Mouse (Mus musculus): ENCODE measurements around the gene Mrpl2.

Mrpl2 gene

DNA sequence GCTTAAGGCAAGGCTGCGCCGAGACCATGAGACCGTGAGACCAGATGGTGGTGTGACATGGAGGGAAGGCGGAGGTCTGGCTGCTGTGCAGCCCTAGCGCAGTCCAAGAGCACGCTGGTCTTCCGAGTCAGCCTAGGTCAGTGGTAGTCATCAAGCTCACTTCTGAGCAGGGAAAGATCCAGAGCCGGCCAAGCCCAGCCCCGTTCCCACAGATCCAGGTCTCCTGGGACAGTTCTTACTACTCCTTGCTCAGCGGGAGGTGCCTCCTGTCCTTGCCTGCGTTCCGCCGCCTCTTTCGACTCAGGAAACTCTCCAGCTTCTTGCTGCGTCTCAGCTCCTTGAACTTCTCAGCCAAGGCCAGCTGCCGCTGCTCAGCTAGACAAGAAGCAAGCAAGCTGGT, 21.7 kb downstream of the Mrpl2 start:
- no peak for DNase-seq (ENCODE audit: low spot score in 2 of 2)

DNA sequence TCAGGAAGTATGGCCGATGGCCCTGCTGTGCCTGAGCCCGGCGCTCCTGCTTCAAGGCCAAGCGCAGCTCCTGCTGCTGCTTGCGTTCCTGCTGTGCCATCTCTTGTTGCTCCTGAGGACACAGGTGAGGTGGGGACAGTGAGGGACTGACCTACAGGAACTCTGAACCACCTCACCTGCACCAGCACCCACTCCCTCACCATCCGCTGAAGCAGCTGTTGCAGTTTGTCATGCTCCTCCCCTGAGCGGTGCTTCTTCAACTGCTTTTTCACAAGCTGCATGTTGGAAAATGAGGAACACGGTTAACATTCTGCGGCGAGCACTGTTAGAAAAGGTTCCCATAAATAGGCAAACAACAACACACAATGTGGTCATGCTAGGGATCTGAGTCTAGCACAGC, 23.9 kb downstream of the Mrpl2 start:
- no peak for DNase-seq (ENCODE audit: low spot score in 2 of 2)

DNA sequence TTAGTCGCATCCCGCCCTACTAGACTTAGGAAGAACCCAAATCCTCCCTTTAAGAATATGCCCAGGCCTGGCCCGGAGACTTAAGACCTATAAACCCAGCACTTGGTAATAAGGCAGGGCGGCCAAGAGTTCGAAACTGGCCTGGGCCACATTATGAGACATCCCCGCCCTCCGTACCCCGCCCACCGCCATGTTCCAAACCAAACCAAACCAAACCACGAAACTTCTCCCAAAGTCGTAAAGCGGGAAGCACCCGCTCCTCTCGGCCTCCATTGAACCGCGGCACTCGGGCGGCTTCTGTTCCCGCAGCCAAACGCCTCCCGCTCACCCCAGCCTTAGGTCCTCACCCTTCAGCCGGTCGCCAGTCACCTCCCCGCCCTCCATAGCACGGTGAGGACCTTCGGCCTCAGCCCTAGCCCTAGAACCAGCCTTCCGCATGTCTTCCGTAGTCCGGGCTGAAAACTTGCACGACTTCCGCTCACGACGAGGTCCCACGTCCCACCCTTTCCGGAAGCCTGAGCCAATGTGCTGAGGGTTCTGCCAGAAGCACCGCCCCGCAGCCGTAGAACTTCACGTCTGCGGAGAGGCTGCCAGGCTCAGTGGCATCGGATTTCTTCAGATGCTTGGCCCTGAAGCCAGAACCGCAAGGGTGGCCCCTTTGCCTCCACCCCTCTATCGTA, 28.0 kb downstream of the Mrpl2 start, which contains the start of gene Rrp36:
Rrp36 (minus strand) TSS at position 503 of the 680 bp plus-strand sequence.
- peak; percentile 69 to 89 for DNase-seq (ENCODE audit: low spot score in 2 of 2)

DNA sequence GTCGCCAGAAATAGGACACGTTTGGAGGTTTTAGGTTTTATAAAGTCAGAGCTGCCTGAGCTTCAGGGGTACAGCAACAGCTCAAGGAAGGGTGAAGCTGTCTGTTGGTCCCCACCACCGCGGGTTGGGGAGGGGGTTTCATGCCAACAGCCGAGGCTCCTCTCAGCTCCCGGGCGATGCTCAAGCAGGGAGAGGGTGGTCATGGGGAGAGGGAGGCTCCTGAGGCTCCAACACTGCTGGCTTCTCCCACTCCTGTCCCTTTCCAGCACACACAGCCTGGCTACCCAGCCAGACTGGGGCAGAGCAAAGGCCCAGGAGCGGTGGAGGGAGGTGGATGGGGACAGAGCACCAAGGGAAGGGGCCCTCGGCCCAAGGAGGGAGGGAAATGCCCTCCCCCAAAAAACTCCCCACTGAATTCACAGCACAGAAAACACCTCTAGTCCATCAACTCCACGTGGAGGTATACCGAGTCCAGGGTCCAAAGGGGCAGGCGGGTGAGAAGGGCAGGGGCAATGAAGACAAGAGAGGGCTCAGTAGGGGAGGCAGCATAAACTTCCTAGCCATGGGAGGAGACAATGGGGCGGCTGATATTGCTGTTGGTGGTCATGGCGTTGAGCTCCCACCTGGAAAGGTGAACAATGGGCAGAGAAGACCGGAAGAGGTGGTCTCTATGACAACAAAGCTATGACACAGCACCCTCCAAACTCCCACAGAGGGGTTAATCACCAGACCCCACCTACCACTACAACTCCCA, 28.7 kb downstream of the Mrpl2 start:
- no peak for DNase-seq (ENCODE audit: low spot score in 2 of 2)

DNA sequence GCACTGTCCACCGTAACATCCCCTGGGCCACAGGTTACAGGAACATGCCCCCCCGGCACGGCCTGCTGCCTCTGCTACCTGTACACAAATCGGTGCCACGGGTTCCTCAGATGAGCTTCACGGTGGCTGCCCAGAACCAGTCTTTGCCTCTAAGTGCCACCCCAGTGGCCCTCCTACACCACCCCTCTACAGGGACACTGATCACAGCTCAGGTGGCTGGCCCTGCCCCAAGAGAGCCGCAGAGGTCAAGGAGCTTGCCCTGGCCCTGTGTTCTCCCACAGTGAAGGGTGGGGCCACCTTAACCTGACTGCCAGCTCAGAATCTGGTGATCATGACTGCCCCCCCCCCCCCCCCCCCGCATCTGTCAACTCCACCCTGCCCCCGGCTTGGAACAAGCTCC, 32.4 kb downstream of the Mrpl2 start, which contains the start of gene Mea1:
Mea1 (plus strand) TSS at position 378 of the 400 bp plus-strand sequence.
- DNase-seq (ENCODE audit: low spot score in 2 of 2), result no peak

DNA sequence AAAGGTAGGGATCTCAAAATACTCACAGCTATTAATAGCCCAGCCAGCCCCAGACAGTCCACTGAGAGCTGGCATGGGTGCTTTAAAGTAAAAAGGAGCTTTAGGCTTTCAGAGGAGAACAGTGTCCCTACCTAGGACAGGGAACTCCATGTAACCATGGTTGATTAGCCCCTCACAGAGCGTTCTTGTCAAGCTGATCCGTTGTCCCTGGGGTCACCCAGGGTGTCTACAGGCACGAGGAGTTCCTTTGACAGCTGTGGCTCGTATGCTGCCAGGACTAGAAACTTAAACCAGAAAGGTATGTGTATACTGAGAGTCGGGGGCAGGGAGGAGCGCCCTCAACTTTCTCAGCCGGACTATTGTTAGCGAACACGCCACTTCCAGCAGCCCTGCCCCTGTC, 32.9 kb downstream of the Mrpl2 start:
- DNase-seq (ENCODE audit: low spot score in 2 of 2), result no peak

DNA sequence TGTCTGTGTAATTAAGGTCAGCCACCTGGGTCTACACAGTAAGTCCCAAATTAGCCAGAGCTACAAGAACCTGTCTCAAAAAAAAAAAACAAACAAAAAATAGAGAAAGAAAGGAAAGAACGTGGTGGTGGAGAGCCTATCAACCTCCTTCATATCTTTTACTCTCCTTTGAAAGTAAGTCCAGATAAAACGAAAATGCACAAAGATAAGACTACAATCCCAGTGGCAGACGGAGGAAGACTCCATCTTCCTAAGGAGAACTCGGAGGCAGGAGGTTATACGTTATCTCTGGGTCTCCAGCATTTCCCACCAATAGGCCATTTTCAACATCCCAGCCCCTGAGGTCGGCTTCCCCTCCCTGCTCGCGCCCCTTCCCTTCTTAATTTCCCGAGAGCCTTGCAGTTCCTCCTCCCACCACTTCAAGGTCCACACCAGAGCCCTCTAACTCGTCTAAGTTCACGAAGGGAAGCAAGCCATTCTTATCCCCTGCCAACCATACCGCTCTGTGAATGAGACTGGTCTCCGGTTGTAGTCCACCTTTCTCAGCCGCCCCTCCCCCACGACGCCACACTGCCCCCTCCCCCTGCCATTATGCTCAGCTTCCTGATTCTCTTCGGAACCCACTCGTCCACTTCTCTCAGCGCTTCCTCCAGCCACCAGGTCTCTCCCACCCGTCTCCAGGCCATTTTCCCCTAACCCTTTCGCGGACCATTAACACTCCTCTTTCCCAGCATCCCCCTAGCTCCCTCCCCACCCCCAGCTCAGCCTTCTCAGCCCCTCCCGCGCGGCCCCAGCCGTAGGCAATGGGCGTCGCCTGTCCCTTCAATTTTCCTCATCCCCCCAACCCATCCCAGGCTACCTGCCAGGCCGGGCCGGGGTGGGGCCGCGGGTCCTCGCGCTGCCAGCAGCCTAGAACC, 34.1 kb downstream of the Mrpl2 start:
- no peak for DNase-seq (ENCODE audit: low spot score in 2 of 2)

DNA sequence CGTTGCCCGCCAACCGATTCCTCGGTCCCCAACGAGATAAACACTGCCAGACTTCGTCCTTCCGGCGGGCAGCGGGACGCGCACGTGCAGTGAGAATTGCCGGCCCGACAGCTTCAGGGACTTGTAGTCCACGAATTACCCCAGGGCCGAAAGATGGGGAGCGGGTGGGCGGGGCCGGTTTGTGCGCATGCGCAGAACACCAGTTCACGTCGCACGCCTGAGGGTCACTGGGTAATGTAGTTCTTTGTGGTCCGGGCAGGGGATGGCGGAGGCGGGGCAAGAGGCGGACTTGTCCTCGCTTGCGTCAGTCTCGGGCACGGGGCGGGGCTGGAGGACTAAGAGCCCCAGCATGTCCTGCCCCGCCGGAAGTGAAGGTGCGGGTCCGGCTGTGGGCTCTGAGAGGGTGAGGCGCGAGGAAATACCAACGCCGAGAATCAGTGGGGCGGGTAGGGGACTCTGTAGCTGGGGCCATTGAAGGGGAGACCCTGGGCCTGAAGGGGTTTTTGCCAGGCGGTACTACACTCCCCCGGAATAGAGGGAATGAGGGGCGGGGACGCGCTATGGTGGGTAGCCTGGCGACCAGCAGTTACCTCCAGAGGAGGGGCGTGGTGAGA, 34.8 kb downstream of the Mrpl2 start, which contains the start of gene Klhdc3:
Klhdc3 (minus strand) TSS at position 155 of the 614 bp plus-strand sequence.
- peak; percentile 95 to 96 for DNase-seq (ENCODE audit: low spot score in 2 of 2)

DNA sequence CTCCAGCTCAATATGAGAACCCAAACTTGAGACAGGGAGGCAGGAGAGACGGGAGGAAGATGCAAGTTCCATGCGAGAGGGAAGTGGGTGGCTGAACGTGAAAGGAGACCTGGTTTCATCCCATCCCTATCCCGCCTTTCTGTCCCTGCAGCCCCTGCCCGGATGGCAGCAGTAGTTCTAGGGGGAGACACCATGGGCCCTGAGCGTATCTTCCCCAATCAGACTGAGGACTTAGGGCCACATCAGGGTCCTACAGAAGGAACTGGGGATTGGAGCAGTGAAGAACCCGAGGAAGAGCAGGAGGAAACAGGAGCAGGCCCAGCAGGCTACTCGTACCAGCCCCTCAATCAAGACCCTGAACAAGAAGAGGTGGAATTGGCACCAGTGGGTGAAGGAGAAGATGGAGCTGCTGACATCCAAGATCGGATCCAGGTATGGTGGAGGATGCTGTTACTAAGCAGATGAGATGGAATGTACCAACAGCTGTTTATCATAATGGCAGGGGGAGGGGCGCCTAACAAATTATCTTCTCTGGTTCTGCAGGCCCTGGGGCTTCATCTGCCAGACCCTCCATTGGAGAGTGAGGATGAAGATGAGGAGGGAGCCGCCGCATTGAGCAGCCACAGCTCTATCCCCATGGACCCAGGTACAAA, 35.6 kb downstream of the Mrpl2 start:
- DNase-seq (ENCODE audit: low spot score in 2 of 2), result no peak

DNA sequence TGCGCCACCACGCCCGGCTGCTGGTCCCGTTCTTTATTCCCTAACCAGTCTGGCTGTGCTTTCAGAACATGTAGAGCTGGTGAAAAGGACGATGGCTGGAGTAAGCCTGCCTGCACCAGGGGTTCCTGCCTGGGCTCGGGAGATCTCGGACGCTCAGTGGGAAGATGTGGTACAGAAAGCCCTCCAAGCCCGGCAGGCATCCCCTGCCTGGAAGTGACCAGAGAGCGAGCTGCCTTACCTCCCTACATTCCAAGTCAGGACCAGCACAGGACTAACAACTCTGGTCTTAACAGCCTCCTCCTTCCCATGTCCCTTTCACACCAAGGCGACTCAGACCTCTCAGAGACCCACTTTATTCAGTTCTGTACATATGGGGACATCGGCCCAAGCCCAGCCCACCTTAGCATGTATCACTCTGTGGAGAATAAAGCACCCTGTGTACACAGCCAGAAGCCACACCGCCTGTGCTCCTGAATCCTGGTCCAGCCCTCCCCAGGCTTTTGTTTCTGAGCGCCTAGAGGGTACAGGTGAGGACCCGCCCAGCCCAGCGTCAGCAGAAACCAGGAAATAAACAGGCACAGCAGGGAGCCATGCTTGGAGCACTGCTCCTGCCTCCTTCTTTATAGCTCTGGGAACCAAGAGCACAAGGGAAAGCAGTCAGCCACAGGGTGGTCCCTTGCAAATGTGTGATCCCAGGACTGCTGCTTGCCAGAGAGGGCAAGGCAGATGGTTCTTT, 36.8 kb downstream of the Mrpl2 start:
- no peak for DNase-seq (ENCODE audit: low spot score in 2 of 2)

DNA sequence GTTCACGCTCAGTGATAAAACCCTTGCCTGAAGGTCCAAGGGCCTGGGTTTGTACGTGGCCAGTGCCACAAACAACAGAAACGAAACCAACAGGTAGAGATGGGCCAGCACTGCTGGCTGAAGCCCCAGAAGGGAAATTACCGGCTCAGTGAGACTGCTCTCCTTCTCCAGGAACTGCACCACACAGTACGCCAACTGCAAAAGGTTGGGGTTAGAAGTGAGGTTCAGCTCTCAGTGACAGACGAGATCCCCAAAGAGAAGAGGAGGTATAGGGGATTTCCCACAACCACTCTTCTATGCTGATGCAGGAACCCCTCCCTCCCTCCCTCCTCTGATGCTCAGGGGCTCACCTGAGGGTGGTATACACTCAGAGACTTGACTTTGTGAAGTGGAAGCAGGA, 39.9 kb downstream of the Mrpl2 start:
- DNase-seq (ENCODE audit: low spot score in 2 of 2), result no peak

DNA sequence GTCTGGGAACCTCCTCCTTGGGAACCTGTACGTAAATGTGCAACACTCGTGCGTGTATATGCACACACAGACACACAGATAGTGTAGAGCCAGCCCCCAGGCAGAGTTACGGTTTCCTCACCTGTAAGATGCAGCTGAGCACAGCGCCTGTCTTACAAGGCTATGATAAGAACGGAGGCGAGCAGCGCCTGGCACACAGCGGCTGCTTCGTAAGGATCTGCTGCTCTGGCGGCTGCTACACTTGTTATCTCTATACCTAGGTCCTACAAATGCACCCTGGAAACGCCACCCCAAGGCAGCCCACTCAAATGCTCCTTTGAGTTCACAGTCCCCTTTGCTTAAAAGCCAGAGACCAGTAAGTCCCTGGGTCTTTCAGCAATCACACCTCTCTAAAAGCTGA, 44.6 kb downstream of the Mrpl2 start:
- no peak for DNase-seq (ENCODE audit: low spot score in 2 of 2)

DNA sequence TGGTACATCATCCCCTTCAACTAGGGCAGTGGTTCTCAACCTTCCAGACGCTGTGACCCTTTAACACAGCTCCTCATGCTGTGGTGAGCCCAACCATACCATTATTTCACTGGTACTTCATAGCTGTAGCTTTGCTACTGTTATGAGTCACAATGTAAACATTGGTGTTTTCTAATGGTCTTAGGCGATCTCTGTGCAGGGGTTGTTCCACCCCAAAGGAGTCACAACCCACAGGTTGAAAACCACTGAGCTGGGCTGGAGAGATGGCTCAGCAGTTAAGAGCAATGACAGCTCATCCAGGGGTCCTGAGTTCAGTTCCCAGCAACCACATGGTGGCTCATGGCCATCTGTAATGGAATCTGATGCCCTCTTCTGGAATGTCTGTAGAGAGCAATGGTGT, 45.4 kb downstream of the Mrpl2 start:
- DNase-seq (ENCODE audit: low spot score in 2 of 2), result no peak

DNA sequence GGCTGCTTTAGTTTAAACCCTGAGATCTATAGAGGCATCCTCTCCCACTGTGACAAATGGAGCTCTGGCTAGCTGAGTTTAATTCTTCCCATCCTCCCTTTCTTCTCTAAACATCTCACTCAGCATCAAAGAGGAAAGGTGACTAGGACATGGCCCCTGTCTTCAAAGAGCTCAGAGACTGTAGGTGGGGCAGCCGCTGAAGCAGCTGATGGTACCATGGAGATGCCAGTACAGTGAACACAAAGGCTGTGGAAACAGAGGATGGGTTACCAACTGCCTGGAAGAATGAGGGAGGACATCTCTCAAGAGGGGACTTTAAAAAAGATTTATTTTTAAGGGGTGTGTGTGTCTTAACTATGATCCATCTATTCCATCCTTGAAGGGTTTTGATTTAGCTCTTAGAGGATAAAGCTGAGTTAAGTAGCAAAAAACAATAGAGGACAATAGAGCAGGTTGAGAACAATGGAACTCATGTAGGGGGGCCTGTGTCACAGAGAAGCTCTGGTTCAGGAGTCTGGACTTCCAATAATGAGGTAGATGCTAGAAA, 48.6 kb downstream of the Mrpl2 start:
- no peak for DNase-seq (ENCODE audit: low spot score in 2 of 2)

DNA sequence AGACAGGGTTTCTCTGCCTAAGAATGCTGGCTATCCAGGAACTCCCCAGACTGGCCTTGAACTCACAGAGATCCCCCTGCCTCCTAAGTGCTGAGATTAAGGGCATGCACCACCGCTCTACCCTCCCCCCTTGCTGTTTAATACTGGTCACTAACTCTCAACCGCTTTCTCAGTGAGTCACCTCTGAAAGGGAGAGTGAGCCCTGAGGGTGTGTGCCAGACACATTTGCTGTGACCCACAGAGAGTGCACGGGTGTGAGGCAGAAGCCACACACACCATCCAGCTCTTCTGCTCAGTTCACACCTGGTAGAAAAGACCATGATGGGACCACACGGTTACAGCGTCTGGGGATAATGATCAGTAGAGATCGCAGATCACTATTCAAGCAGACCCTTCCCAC, 52.5 kb downstream of the Mrpl2 start:
- no peak for DNase-seq (ENCODE audit: low spot score in 2 of 2)

DNA sequence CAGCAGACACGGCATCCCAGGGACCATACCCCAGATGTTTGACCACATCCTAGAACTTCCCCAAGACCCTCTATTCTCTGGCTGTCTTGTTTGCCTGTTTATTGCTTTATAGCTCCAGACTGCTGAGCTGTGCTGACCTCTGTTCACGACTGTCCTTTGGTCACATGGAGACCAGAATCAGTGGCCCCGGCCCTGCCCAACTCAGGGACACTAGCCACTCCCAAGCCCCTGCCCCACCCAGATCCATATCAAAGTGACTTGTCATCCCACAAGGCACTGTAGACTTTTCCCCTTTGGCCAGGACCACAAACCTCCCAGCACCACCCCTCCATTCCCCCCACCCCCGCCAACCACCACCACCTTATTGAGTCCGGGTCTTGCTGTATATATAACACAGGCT, 53.2 kb downstream of the Mrpl2 start:
- no peak for DNase-seq (ENCODE audit: low spot score in 2 of 2)
